Mouse (Mus musculus) kidney, adult 9 months (tissue): ENCODE data around the gene Olfr1128.
A peak's percentile ranks its signal among the peaks of the same experiment; 100 is the strongest.
"Not testable (repeated sequence)": the region's sequence is repeated elsewhere in the genome, so short reads cannot be mapped to it uniquely, and the experiment has no call there.

ENCODE experiments used
- DNase-seq: peaks from one replicate; pipeline ENCODE4 v3.0.0; 2022

Olfr1128 gene

DNA sequence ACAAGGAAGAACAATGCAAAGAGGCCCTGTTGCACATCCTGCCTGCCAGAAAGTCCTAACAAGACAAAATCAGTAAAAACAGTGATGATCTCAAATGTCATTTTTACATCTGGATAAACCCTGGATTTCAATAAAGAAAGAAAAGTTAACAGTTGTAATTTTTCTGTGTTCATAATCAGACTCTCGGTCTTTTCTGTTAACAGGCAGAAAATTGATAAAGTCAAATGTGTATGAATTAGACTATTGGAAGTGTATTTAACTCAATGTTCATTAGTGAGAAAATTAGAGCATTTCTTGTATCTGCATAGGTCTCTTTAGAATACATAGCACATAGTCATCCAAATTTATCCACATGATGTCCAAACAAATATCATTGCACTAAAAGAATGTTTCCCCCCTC, at the start of gene Olfr1128:
Gene Olfr1128, minus strand, starts transcription at position 101 of the 400 bp plus-strand sequence.
- DNase-seq, result no peak

DNA sequence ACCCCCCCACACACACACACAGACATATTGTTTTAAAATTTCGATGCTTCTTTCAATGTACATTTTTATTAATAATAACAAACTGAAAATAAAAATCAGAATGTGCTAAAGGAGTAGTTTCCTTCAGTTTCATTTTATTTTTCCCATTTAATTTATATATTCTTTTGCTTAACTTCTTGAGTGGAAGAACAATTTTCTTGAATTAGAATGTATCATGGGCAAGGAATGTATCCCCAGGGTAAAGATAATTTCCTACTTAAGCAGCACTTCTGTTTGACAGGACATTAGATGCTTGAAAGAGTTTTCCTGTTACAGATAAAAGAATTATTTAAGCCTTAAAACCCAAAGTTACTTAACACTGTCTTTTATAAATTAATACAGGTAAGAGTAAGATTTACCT, 28.3 kb upstream of the Olfr1128 start, which contains the start of gene Olfr1129:
Gene Olfr1129, plus strand, starts transcription at position 301 of the 400 bp plus-strand sequence.
- DNase-seq, result not testable (repeated sequence)

DNA sequence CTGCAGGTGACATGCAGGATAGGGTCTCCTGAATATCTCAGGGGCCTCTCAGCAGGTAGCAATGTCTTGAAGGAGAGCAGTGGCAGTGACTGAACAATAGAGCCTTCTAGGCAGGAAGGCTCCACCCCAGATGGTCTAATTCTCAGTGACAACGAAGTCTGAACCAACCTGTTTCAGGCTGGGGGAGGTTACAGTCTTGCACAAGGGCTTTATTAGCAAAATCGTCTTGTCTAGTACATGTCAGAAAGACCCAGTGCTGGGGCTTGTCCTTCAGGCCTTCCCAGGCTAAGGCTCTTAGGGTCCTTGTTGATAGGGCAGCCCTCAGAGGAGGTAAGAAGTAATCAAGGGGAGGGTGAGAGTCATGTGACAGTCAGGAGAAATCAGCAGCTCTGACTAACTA, 10.5 kb downstream of the Olfr1128 start:
- no peak for DNase-seq

DNA sequence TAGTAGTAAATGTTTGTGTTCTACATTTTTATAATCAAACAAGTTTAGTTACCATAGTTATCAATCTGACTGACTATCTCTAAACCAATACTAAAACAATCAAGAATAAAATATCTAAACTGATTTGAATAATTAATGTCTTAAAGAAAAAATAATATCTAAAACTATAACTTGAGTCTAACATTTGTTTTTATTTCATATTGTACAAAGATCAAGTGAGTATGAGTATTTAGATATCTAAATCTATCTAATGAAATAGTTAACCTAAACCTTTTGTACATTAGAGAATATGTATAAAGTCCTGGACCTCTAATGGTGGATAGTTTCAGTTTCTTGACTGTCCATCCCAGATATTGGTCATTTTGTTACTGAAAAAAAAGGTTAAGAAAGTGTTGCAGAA, 13.8 kb downstream of the Olfr1128 start, which contains the start of gene Olfr153:
Gene Olfr153, plus strand, starts transcription at position 301 of the 400 bp plus-strand sequence.
- no peak for DNase-seq

DNA sequence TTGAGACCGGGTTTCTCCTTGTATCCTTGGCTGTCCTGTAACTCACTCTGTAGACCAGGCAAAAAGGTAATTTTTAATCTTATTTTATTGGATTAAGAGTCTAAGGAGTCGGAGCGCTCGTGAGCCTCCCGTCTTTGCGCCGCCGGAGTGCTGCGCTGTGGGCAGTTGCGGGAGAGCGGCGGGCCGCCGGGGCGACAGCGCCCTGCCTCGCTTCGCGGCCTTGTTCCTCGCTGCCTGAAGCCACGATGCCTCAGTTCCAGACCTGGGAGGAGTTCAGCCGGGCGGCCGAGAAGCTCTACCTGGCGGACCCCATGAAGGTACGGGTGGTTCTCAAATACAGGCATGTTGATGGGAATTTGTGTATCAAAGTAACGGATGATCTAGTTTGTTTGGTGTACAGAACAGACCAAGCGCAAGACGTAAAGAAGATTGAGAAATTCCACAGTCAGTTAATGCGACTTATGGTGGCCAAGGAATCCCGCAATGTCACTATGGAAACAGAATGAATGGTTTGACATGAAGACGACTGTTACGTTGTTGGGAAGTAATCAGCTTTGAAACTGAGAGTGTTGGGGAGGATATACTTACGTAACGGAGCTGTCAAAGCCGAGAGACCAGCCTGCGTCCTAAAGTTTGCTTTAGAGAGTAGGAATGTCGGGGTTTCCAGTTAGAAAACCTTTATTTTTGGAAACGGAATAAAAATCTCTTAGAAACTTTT, 19.3 kb downstream of the Olfr1128 start:
- DNase-seq, result not testable (repeated sequence)

DNA sequence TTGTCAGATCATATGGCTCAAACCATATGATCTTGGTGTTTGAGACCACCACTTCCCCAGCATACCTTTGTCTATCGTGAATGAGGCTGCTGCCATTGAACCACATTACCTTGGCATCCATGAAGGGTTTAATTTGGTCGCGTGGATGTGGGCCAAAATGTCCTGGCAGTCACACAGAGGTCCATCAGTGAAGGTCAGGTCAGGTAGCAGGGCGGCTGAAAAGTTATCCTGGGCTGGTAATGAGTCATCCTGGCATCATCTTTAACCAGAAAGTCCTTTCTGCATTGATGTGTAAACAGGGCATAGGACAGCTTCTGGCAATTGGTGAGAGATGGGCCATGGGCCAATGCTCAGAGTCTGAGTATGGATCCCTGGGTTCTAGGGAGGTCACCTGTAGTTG, 24.7 kb downstream of the Olfr1128 start:
- peak; percentile 41 for DNase-seq

DNA sequence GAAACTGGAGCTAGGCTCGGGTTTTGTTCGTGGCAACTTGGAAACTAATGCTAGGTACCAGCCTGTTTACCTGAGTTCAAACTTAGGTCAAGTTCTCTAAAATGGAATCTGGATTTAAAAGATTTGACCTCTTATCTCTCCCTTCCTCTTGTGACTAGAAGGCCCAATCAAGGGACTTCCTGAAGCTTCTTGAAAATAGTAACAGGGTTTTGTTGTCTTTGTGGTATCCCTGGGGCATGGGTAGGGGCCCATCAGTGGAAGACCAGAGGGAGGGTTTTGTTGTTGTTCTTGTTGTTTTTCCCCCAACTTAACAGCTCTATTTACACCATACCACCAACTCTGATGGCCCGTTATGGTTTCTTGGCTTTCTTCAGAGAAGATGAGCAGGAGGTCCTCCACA, 28.8 kb downstream of the Olfr1128 start:
- no peak for DNase-seq

DNA sequence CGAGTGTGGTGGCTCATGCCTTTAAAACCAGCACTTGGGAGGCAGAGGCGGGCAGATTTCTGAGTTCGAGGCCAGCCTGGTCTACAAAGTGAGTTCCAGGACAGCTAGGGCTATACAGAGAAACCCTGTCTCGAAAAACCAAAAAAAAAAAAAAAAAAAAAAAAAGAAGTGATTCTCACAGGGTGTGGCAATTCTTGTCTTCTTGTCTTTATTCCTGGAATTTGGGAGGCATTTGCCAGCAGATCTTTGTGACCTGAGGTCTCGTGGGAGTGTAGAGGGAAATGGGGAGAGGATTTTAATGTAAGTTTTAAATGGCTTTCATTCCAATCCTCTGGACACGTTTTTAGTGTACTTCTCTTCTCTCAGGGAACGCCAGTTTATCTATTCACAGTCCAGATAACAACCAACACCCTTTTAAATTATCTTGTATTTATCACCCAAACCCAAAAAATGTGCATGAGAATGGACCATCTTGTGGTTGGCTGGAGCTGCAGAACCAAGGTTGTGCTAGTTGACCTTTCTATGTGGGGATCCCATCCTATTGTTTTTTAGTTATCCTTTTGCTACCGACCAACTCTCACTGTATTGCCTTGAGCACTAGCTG, 29.8 kb downstream of the Olfr1128 start:
- no peak for DNase-seq

DNA sequence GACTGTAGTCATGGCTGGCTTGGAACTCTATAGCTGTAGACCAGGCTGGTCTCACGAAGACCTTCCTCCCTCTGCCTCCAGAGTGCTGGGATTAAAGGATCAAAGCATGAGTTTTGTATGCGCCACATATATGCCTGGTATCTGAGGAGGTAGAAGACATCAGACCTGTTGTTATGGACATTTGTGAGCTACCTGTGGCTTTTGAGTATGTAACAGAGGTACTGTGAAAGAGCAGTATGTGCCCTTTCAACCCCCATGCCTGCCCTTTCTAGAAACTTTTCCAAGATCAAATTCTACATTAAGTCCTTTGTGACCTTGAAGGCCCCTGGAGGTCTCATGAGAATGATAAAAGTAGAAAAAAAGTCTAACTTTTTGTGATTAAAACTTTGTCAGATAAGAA, 30.3 kb downstream of the Olfr1128 start:
- DNase-seq, result no peak

DNA sequence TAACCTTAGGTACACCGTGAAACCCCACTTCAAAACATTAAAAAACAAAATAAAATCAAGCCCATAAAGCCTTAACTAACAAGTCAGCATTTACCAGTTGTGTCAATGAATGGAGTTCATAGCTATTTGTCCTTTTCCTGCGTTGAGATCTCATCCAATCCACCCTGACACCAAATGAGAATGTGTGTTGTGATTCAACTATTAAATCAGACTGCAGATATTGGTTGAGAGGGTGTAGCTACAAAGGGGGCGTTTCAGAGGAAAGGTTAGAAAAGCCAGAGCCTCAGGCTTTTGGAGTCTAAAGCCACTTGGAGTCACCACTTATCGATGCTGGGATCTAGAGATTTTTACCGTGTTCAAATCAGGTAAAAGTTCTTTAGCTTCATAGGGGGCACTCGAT, 39.1 kb downstream of the Olfr1128 start, which contains the start of gene Pramel6:
Gene Pramel6, plus strand, starts transcription at position 301 of the 400 bp plus-strand sequence.
- DNase-seq, result no peak

DNA sequence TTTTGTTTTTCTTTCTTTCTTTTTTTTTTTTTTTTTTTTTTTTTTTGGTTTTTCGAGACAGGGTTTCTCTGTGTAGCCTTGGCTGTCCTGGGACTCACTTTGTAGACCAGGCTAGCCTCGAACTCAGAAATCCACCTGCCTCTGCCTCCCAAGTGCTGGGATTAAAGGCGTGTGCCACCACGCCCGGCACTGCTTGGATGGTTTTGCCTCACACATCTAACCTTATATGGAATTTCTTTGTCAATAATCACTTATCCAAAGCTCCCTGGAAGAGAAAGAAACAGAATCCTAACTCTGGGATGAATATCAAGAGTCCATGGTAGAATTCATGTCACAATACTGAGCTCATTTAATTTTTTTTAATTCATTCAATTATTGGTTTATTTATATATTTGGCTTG, 48.3 kb downstream of the Olfr1128 start, which contains the start of gene Pramel7:
Gene Pramel7, minus strand, starts transcription at position 101 of the 400 bp plus-strand sequence.
- DNase-seq, result not testable (repeated sequence)
